Mouse (Mus musculus) megakaryocyte, embryonic 14.5 days (primary cell): Measurements from ENCODE around the gene Rhebl1.

Experiments
- FLI1 ChIP-seq: IDR thresholded peaks from 2 replicates; pipeline ENCODE4 v1.6.1; 2012; ENCODE audit warnings: low read length, inconsistent platforms, mixed read lengths
- GATA1 ChIP-seq: IDR thresholded peaks from 3 replicates; pipeline ENCODE4 v1.6.1; 2012; ENCODE audit warnings: mixed read lengths, low read length, inconsistent platforms, borderline replicate concordance

DNA sequence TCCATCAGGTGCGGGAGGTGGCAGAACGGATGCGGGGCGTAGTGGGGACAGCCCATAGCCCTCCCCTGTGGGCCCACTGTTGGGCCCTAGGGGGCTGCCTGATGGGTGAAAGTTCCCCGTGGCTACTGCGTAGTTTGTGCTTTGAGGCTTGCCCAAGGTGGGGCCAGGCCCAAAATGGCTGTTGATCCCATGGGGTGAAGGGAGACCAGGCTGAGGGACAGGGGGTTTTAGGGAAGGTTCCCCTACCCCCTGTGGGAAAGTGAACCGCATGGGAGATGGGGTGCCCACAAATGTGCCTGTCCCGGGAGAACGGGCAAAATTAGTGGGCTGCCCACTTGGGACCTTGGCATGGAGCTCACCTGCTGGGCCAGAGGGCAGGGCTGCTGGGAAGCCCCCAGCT is 42.3 kb downstream of the Rhebl1 start:
- TF ChIP-seq GATA1 (no peak), FLI1 (no peak)
